Mouse (Mus musculus) adrenal gland, postnatal 10 days (tissue): ENCODE measurements at regions not wholly inside any gene's neighbourhood (a gene's known extent, or its start where the extent isn't known, plus 50 kb on each side); places are given as distances from the start of the nearest gene placed in this dataset.
A peak's percentile ranks its signal among the peaks of the same experiment; 100 is the strongest.
"Not testable (repeated sequence)": the region's sequence is repeated elsewhere in the genome, so short reads cannot be mapped to it uniquely, and the experiment has no call there.

ENCODE experiments used
- DNase-seq: peaks from one replicate; pipeline ENCODE4 v3.0.0; 2021; ENCODE audit warnings: mixed read lengths

- DNase-seq, result not testable (repeated sequence)
Measured at GRCm38 (mm10) chr14:17560001-17560400, 100.1 kb upstream of the Thrb start.

DNA sequence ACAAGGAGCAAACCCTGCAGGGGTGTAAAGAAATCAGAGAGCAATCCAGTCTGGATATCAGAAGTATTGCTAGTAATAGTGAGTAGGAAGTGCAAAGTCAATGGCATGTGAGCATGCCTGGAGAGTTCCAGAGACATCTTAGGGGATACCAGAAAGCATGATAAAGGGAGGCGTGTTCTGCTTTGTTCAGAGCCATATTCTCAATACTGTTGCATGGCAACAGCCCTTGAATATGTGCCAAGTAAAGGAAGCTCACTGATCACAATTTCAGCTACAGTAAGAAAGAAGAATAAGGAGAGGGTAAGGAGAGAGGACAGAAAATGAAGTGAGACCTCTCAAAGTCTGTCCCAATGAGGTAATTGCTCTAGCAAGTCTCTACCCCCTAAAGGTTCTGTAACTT is 92.1 kb upstream of the Thrb start:
- DNase-seq, result no peak

GRCm38 (mm10) chr14:17569087-17569636 is 90.9 kb upstream of the Thrb start:
- DNase-seq, result no peak

GRCm38 (mm10) chr14:17578776-17579175 is 81.3 kb upstream of the Thrb start:
- DNase-seq, result no peak

DNA sequence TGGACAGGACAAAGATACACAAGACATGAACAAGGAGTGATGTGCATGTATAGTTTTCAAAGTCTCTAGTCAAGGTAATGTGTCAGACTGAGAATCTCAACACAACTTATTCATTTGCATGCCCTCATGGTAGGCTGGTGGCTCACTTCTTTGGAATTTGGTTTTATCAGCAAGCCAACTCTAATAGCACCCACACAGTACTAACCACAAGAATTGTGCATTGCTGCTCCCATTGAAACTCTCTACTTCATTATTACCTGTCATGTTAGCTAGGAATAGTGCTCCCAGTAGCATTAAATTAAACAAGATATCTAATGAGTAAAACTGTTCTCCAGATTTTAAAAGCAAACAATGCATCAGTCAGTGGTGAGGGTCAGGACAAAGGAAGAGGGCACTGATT is 70.5 kb upstream of the Thrb start:
- DNase-seq, result no peak

- DNase-seq, result no peak
Measured at GRCm38 (mm10) chr14:17599553-17599952, 60.5 kb upstream of the Thrb start.

GRCm38 (mm10) chr14:17602357-17602756 is 57.7 kb upstream of the Thrb start:
- DNase-seq, result peak; percentile 33

GRCm38 (mm10) chr14:17606018-17606417 is 54.0 kb upstream of the Thrb start:
- no peak for DNase-seq

- DNase-seq, result no peak
Measured at GRCm38 (mm10) chr14:17607186-17607585, 52.9 kb upstream of the Thrb start.
